Mouse (Mus musculus) mouse trophoblast stem cell (cell line): ENCODE data around the gene Tnpo1.

Source experiments
- in situ Hi-C, 2 experiments: fragments of 300-500 bp; cut with MseI, MboI; formaldehyde crosslinking; loops; 2 replicates in 1 of 2; 3 replicates in 1 of 2; pipeline ENCODE4 v1.15.1; 2025

Tnpo1 gene

DNA sequence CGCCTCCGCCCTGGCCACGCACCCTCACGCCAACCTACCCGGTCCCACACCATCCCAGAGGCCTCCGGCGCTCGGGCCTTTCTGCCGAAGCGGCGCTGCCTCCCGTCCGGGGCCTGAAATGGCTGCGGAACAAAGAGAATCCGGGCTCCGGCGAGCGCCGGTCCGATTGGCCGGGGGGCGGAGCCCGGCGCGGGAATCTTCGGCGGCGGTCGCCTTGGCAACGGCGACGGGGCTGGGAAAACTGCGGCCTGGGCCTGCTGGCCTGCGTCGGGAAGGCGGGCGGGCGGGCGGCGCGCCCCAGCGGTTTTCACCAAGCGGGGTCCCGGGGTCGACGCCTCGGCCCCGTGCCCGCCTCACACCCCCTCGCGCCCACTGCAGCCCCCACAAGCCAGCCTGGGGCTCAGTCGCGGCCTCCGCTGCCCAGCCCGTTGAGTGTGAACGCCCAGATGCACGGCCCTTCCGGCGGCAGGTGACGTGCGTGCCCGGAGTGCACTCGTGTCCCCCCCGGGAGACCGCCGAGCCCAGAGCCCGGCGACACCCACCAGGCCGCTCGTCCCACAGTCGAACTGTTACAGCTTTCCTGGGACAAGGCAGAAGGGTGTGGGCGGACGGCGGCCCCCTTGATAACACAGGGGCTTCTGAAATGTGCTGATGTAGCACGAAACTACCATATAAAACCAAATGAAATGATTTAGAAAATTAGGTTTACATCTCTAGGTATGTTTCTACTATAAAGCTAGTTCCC, at the start of gene Tnpo1:
Gene Tnpo1 (minus strand): TSS at position 172 of the 745 bp plus-strand sequence.
- in situ Hi-C loops: no loop called here

GRCm38 (mm10) chr13:98972090-98972489, 45.9 kb upstream of the Tnpo1 start:
- in situ Hi-C loops: no loop called here

DNA sequence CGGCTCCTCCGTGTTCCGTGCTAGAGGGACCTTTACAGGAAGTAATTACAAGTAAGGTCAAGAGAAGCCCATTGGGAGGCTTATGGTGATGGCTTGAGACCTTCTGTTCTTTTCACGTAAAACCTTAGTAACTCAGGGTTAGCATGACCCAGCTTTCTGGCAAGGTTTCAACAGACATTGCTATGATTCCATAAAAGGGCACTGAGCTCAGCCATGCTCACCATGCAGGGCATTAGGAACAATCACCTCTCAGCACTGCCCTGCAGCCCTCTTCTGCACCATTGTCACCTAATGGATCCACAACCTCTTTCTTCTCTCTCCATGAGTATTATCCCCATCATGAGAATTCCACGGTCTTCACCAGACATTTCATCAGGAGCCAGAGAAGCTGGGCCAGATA, 45.5 kb upstream of the Tnpo1 start:
- in situ Hi-C loops: no loop called here

DNA sequence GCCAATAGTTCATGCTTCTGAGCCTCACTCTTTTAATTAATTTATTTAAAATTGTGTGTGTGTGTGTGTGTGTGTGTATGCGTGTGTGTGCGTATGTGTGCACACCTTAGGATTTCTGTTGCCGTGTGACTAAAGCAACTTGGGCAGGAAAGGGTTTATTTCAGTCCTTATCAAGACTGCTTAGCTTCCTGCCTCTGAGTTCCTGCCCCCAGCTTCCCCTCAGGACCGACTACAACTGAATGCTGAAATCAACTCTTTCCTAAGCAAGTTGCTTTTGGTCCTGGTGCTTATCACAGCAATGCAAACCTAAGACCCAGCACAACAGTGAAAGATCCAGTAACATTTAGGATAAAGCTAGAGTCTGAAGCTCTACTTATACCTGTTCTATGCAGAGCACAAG, 42.3 kb upstream of the Tnpo1 start:
- in situ Hi-C loops: no loop called here

- in situ Hi-C loops: no loop called here
Observed at GRCm38 (mm10) chr13:98967942-98968341, 41.8 kb upstream of the Tnpo1 start.

GRCm38 (mm10) chr13:98966583-98966982, 40.4 kb upstream of the Tnpo1 start:
- in situ Hi-C loops: no loop called here

GRCm38 (mm10) chr13:98963612-98964011, 37.4 kb upstream of the Tnpo1 start:
- in situ Hi-C loops: no loop called here

DNA sequence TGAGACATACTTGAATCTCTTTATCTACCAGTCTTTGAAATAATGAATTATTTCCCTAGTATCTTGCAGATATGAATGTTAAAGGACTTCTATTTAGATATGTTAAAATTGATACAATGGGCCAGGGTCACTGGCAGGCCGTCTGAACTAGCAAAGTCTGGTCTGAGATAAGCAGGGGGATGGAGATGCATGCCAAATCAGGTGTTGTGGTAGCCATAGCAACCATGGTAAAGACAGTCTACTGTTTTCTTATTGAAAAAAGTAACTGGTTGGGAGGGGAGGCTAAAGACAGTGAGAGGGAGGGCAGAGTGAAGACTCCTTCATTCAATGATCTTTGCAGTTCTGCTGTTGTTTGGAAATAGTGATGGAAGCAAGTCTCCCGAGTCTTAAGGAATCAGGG, 32.0 kb upstream of the Tnpo1 start:
- in situ Hi-C loops: no loop called here

GRCm38 (mm10) chr13:98956209-98956608, 30.0 kb upstream of the Tnpo1 start:
- in situ Hi-C loops: no loop called here

- in situ Hi-C loops: no loop called here
Observed at GRCm38 (mm10) chr13:98955676-98956075, 29.5 kb upstream of the Tnpo1 start.

GRCm38 (mm10) chr13:98955226-98955625, 29.0 kb upstream of the Tnpo1 start:
- in situ Hi-C loops: no loop called here

DNA sequence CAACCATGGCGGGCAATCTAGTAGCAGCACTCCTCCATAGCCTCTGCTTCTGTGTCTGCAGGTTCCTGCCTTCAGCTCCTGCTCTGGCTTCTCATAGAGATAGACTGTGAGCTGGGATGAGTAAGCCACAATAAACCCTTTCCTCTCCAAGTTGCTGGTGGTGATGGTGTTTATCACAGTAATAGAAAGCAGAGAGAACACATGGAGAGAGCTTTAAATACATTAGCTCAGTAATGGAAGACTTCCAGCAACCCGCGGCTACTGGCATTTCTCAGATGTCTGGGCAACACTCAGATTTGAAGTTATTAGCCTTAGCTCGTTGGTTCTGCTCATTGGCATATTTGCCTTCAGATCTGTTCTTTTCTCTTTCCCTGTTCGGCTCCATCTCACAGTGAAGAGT, 27.6 kb upstream of the Tnpo1 start:
- in situ Hi-C loops: no loop called here

DNA sequence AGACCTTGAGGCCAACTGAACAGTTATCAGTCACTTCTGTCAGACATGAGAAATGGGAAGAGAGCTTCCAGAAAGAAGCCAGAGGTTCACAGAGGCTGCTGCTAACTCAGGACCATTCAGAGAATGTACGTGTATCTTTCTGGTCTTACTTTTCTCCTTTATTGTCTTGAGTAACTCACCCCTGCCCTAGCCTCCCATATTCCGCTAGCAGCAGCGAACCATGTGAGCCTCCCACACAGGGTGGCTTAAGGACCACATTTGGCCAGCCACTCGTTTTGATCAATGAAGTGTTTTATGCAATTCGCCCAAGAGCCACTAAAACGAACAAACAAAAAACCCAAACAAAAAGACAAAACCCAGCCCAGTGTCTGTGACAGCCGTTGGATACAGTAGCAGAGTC, 25.8 kb upstream of the Tnpo1 start:
- in situ Hi-C loops: no loop called here

GRCm38 (mm10) chr13:98948146-98948545, 22.0 kb upstream of the Tnpo1 start:
- in situ Hi-C loops: no loop called here

- in situ Hi-C loops: no loop called here
Observed at GRCm38 (mm10) chr13:98946434-98946833, 20.2 kb upstream of the Tnpo1 start.

DNA sequence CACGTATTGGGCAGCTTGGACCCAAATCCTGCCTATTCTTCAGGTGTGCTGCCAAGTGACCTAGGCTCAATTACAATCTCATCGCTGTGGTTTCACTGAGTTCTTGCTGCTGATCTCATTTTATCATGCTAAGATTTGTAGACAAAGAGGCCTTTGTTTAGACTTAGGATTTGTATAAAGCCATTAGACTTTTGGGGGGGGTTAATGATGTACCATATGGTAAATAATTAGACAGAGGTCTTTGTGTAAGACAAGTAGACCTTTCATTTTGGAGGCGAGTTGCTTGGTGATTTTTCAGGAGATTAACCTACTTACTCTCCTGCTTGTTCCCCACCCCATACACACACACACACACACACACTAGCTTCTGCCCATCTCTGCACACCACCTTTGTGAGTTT, 19.7 kb upstream of the Tnpo1 start:
- in situ Hi-C loops: no loop called here

DNA sequence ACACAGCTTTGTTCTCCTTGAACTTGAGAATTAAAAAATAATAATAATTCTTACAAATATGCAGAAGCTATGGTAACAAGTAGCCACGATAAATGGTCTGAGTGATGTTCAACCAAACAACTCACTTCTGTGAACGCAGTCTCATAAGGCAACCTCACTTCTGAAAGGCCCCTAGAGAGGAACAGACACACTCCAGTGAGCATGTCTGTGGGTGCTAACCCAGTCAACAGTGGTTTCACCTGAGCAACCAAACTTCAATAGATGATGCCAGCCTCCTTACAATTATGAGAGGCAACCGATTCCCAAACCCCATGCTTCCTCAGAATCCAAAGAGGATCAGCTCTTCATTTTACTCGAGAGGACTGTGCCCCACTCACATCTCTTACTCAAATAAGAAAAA, 19.2 kb upstream of the Tnpo1 start:
- in situ Hi-C loops: no loop called here

DNA sequence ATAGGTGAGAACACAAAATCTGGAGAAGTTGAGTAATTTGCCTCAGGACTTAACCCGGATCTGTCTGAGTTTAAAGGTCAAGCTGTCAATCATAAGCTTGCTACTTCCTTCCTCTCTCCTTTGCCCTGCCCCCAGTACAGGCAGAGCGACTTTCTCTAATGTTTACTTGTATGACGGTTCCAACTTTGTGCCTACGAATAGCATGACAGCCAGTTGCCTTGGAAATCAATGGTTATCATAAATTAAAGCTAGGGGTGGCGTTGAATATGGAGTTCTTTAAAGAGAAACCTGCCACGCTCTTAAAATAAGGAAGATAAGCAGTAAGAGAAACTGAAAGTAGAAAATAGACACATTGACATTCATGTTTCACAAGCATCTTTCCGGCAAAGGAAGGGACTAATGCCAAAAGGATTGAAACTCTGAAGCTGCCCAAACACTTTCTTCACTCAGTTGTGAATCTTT, 18.5 kb upstream of the Tnpo1 start:
- in situ Hi-C loops: no loop called here

GRCm38 (mm10) chr13:98942360-98942759, 16.2 kb upstream of the Tnpo1 start:
- in situ Hi-C loops: no loop called here

DNA sequence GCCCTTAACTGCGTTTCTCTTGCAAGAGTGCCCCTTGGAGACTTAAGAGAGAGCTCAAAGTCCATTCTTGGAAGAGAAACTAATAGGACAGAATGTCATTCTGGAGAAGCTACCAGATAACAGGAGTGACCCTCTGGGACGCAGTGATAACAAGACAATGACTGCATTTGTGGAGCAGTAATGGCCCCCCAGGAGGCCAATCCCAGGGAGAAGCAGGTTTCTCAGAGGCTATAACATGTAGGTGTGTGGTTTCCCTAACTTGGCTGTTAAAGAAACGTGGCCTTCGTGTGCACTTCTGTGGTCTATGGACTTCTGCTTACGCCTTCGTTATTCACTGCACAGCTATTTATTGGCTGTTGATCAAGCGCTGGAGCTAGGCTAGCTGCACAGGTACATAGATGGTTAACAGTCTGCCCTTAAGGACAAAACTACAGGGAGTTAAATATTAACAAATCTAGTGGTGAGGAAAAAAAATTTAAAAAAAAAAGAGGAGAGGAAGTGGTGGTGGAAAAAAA, 15.7 kb upstream of the Tnpo1 start:
- in situ Hi-C loops: no loop called here

- in situ Hi-C loops: no loop called here
Observed at GRCm38 (mm10) chr13:98937108-98937507, 10.9 kb upstream of the Tnpo1 start.

DNA sequence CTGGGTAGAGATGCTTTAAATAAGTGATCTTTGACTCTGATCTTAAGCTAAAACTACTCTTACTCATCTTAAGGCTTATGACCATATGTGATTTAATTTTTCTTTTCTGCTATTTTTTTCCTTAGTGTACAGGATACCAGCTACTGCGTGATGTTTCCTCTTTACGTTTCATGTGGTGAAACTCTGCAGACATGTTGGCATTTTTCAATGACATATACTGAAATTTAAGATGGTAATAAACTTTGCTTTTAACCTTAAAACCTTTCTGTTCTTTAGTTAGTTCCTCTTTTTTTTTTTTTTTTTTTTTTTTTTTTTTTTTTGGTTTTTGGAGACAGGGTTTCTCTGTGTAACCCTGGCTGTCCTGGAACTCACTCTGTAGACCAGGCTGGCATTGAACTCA, 2.7 kb upstream of the Tnpo1 start:
- in situ Hi-C loops: no loop called here

DNA sequence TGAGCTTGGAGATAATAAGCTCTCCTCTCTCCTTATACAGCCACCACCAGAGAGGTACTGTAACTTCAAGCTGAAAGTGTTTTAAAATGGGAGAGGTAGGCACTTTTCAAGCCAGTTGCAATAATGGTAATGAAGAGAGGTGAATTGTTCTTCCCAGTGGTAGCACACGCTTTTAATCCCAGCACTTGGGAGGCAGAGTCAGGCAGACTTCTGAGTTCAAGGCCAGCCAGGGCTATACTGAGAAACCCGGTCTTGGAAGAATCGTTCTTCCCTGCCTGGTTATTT, 716 bp upstream of the Tnpo1 start:
- in situ Hi-C loops: no loop called here
